Mouse (Mus musculus) midbrain, postnatal 0 days (tissue): Measurements from ENCODE around the gene Map7d1. TPM values are rescaled to one million over a fixed set of nuclear protein-coding genes. Genes with fewer than 3 reads are reported as not detected.

Source experiments
- ATAC-seq: fragments of 200-750 bp; cut with Nextera tagmentation; 2 replicates; pipeline ENCODE4 v1.8.0; 2017; ENCODE audit warnings: moderate number of reproducible peaks, mild to moderate bottlenecking, moderate TSS enrichment, moderate library complexity; ENCODE audit not compliant: low FRiP score
- DNase-seq: peaks from one replicate; pipeline ENCODE4 v3.0.0-alpha.2; 2015; ENCODE audit warnings: low spot score
- H3K27ac ChIP-seq: fragments of 300-500 bp; sonication (generic); 2 replicates; pipeline ENCODE4 v1.5.1; 2014; ENCODE audit warnings: low read depth, mild to moderate bottlenecking, low read length, mixed read lengths
- H3K27me3 ChIP-seq: fragments of 300-500 bp; sonication (generic); 2 replicates; pipeline ENCODE4 v1.6.1; 2014; ENCODE audit warnings: low read length, control low read depth, mixed read lengths; ENCODE audit not compliant: insufficient read depth
- H3K36me3 ChIP-seq: fragments of 300-500 bp; sonication (generic); 2 replicates; pipeline ENCODE4 v1.6.1; 2014; ENCODE audit warnings: low read length, control low read depth, mixed read lengths; ENCODE audit not compliant: insufficient read depth
- H3K4me1 ChIP-seq: fragments of 300-500 bp; sonication (generic); 2 replicates; pipeline ENCODE4 v1.6.1; 2014; ENCODE audit warnings: mild to moderate bottlenecking, control low read depth, antibody characterized with exemption, low read length, mixed read lengths; ENCODE audit not compliant: insufficient read depth
- H3K4me2 ChIP-seq: fragments of 300-500 bp; sonication (generic); 2 replicates; pipeline ENCODE4 v1.6.1; 2014; ENCODE audit warnings: low read depth, mild to moderate bottlenecking, low read length, mixed read lengths; ENCODE audit not compliant: poor library complexity, severe bottlenecking
- H3K4me3 ChIP-seq: fragments of 300-500 bp; sonication (generic); 2 replicates; pipeline ENCODE4 v1.5.1; 2014; ENCODE audit warnings: low read depth, mild to moderate bottlenecking, low read length, moderate library complexity
- H3K9ac ChIP-seq: fragments of 300-500 bp; sonication (generic); replicated peaks from 2 replicates; pipeline ENCODE4 v1.6.1; 2014; ENCODE audit warnings: mild to moderate bottlenecking, low read length, moderate library complexity, mixed read lengths; ENCODE audit not compliant: poor library complexity, severe bottlenecking
- H3K9me3 ChIP-seq: fragments of 300-500 bp; sonication (generic); 2 replicates; pipeline ENCODE4 v1.6.1; 2016; ENCODE audit warnings: low read length, control low read depth
- CTCF ChIP-seq: IDR thresholded peaks from 2 replicates; pipeline ENCODE4 v1.5.1; 2016; ENCODE audit warnings: antibody characterized with exemption, mild to moderate bottlenecking
- WGBS: fragments of 180-500 bp; shearing (Covaris S2); extraction: QIAGEN DNeasy Blood & Tissue Kit; methylation state at CpG from one replicate; pipeline ENCODE4 v1.1.7; 2014; 5-methylcytosine and 5-hydroxymethylcytosine counted together
- polyA plus RNA-seq: library from polyadenylated mRNA; unstranded; fragments of >200 nt; fragmentation: Nextera tagmentation; extraction: Ambion mirVana; gene quantifications from 2 replicates; pipeline ENCODE4 v1.2.1, GENCODE M21; 2015
- total RNA-seq: library from RNA; depleted of rRNA; stranded (reverse); fragments of >200 nt; gene quantifications from 2 replicates; pipeline ENCODE4 v1.2.3, GENCODE M21; 2014

Gene Map7d1
- total and polyA plus RNA-seq, 2 experiments from 2014 or later: 61.2 to 124 TPM

GRCm38 (mm10) chr4:126234496-126235175 lies 21.5 kb downstream of the Map7d1 start:
- WGBS: 79% methylated on average over 18 of the region's 18 CpGs
- no peaks in the 10 kb centered on the region for H3K27me3 ChIP-seq

GRCm38 (mm10) chr4:126233676-126234308 lies 22.4 kb downstream of the Map7d1 start:
- DNase-seq: no peak
- no peak overlapping the region for H3K4me2 ChIP-seq
- H3K9me3 ChIP-seq: no peaks in the 10 kb centered on the region
- H3K4me3 ChIP-seq: no peak overlapping the region
- TF ChIP-seq CTCF: no peak
- ATAC-seq: no peak
- 92% methylated on average over 29 of the region's 29 CpGs for WGBS
- H3K9ac ChIP-seq: no peak overlapping the region
- 0 out of 2 replicates have a peak, but pooled peaks cover 5% of the 10 kb centered on the region for H3K4me1 ChIP-seq
- H3K27me3 ChIP-seq: no peaks in the 10 kb centered on the region
- H3K27ac ChIP-seq: no peak overlapping the region
- H3K36me3 ChIP-seq: peaks cover 76% of the 10 kb centered on the region

More at GRCm38 (mm10) chr4:126234496-126235175, 21.5 kb downstream of the Map7d1 start:
- ATAC-seq: no peak
- no peak for DNase-seq
- Histone ChIP-seq H3K4me2 (no peak overlapping the region), H3K4me3 (no peak overlapping the region), H3K27ac (no peak overlapping the region), H3K36me3 (peaks cover 84% of the 10 kb centered on the region), H3K9ac (no peak overlapping the region), H3K4me1 (0 out of 2 replicates have a peak, but pooled peaks cover 5% of the 10 kb centered on the region), H3K9me3 (no peaks in the 10 kb centered on the region)
- no peak for TF ChIP-seq CTCF

- H3K4me1 ChIP-seq: no peaks in the 10 kb centered on the region
- H3K27me3 ChIP-seq: no peaks in the 10 kb centered on the region
- peaks cover 46% of the 10 kb centered on the region for H3K36me3 ChIP-seq
- no peak for ATAC-seq
- WGBS: 72% methylated on average over 7 of the region's 7 CpGs
- no peak overlapping the region for H3K27ac ChIP-seq
- DNase-seq: no peak
- H3K9ac ChIP-seq: no peak overlapping the region
- no peak overlapping the region for H3K4me3 ChIP-seq
- H3K4me2 ChIP-seq: no peak overlapping the region
- TF ChIP-seq CTCF: no peak
- no peaks in the 10 kb centered on the region for H3K9me3 ChIP-seq
These were observed 26.2 kb downstream of the Map7d1 start for GRCm38 (mm10) chr4:126229900-126230299.

- H3K4me1 ChIP-seq: no peaks in the 10 kb centered on the region
- H3K9me3 ChIP-seq: no peaks in the 10 kb centered on the region
- ATAC-seq (no peak), DNase-seq (no peak)
- no peak overlapping the region for H3K9ac ChIP-seq
- H3K27me3 ChIP-seq: no peaks in the 10 kb centered on the region
- 32% methylated on average over 5 of the region's 5 CpGs for WGBS
- H3K27ac ChIP-seq: no peak overlapping the region
- no peak for TF ChIP-seq CTCF
- H3K36me3 ChIP-seq: peaks cover 29% of the 10 kb centered on the region
- no peak overlapping the region for H3K4me3 ChIP-seq
- H3K4me2 ChIP-seq: no peak overlapping the region
These were observed 28.0 kb downstream of the Map7d1 start for GRCm38 (mm10) chr4:126228144-126228543.

GRCm38 (mm10) chr4:126227077-126227761 lies 28.9 kb downstream of the Map7d1 start:
- TF ChIP-seq CTCF: peak; percentile 97

More at GRCm38 (mm10) chr4:126227077-126227761, 28.9 kb downstream of the Map7d1 start:
- Histone ChIP-seq H3K27ac (no peak overlapping the region), H3K27me3 (no peaks in the 10 kb centered on the region), H3K9ac (0 out of 2 replicates have a peak overlapping the region, but pooled peaks have one; percentile 24), H3K4me1 (no peaks in the 10 kb centered on the region), H3K4me3 (peak overlapping the region; percentile 20), H3K4me2 (peak overlapping the region; percentile 51), H3K36me3 (peaks cover 20% of the 10 kb centered on the region), H3K9me3 (no peaks in the 10 kb centered on the region)
- ATAC-seq (peak; percentile 73; the same call in 1 of the 2 replicates), DNase-seq (peak; percentile 89)
- 9% methylated on average over 18 of the region's 18 CpGs for WGBS
